Mouse (Mus musculus): ENCODE results near the gene Btrc. TPM values are rescaled to one million over a fixed set of nuclear protein-coding genes. Genes with fewer than 3 reads are reported as not detected.
"Not testable (repeated sequence)": the region's sequence is repeated elsewhere in the genome, so short reads cannot be mapped to it uniquely, and the experiment has no call there.

Gene Btrc
- polyA plus RNA-seq, 1 experiment from 2014 or later: 46.0 TPM

DNA sequence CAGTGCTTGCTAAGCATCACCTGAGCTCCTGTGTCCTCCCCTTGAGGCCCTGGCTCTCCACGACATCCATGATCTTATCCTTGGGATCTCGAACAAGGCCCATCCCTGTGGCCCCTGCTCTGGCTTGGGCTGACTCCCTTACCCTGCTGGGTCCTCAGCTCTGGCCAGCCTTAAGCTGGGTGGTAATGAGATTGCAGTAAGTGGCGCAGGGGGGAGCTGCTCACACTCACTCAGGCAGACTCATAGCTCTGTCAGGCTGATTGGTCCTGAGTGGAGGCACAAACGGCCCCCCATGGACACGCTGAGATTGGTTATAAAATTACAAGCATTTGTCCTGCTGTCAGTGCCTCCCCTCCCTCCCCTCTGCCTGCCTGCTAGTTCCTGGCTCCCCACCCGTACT, 172.4 kb downstream of the Btrc start:
- ATAC-seq (replicated peaks; ENCODE audit: insufficient number of reproducible peaks, low FRiP score, low TSS enrichment): no peak
- WGBS (ENCODE audit: insufficient replicate concordance): 29% methylated on average over 6 of the region's 6 CpGs

DNA sequence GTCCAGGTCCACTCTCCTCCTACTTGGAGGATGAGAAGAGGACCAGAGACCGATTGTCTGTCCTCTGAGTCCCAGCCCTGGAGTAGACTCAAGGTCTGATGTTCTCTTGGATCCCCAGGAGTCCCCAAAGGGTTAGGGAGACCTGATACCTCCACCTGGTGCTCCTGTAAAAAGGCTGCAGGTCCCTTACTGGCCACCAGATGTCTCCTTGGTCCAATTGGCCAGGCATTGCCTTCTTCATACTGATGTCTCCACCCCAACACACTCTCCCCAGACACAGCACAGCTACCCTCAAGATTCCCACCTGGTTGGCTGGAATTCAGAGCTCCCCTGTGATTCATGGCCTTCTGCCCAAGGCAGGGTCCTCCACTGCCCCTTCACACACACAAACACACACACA, 174.0 kb downstream of the Btrc start:
- no peak overlapping the region for H3K4me3 ChIP-seq (ENCODE audit: low read depth, low read length)
- H3K4me1 ChIP-seq (ENCODE audit: control insufficient read depth, insufficient read depth, low read length): peaks cover 5% of the 10 kb centered on the region; the same call in 1 of the 2 replicates
- no peak overlapping the region for H3K4me2 ChIP-seq
- H3K9me3 ChIP-seq (replicated peaks; ENCODE audit: control insufficient read depth, low read length): no peaks in the 10 kb centered on the region
- ATAC-seq (replicated peaks; ENCODE audit: insufficient number of reproducible peaks, low FRiP score, low TSS enrichment): no peak
- peaks cover 49% of the 10 kb centered on the region for H3K27me3 ChIP-seq (ENCODE audit: control insufficient read depth, insufficient read depth, low read length)
- 57% methylated on average over 1 of the region's 1 CpGs for WGBS (ENCODE audit: insufficient replicate concordance)
- H3K36me3 ChIP-seq (ENCODE audit: control insufficient read depth, insufficient read depth, low read length): no peaks in the 10 kb centered on the region
- H3K9ac ChIP-seq (ENCODE audit: low read depth, low read length): no peak overlapping the region
- H3K27ac ChIP-seq (ENCODE audit: low read depth, low read length): no peak overlapping the region

More for the DNA sequence above, 172.4 kb downstream of the Btrc start:
- Histone ChIP-seq H3K36me3 (ENCODE audit: control insufficient read depth, insufficient read depth, low read length) (no peaks in the 10 kb centered on the region), H3K4me2 (no peak overlapping the region), H3K4me3 (ENCODE audit: low read depth, low read length) (no peak overlapping the region), H3K9me3 (replicated peaks; ENCODE audit: control insufficient read depth, low read length) (no peaks in the 10 kb centered on the region), H3K27me3 (ENCODE audit: control insufficient read depth, insufficient read depth, low read length) (peaks cover 35% of the 10 kb centered on the region), H3K4me1 (ENCODE audit: control insufficient read depth, insufficient read depth, low read length) (peaks cover 8% of the 10 kb centered on the region), H3K27ac (ENCODE audit: low read depth, low read length) (no peak overlapping the region), H3K9ac (ENCODE audit: low read depth, low read length) (no peak overlapping the region)

DNA sequence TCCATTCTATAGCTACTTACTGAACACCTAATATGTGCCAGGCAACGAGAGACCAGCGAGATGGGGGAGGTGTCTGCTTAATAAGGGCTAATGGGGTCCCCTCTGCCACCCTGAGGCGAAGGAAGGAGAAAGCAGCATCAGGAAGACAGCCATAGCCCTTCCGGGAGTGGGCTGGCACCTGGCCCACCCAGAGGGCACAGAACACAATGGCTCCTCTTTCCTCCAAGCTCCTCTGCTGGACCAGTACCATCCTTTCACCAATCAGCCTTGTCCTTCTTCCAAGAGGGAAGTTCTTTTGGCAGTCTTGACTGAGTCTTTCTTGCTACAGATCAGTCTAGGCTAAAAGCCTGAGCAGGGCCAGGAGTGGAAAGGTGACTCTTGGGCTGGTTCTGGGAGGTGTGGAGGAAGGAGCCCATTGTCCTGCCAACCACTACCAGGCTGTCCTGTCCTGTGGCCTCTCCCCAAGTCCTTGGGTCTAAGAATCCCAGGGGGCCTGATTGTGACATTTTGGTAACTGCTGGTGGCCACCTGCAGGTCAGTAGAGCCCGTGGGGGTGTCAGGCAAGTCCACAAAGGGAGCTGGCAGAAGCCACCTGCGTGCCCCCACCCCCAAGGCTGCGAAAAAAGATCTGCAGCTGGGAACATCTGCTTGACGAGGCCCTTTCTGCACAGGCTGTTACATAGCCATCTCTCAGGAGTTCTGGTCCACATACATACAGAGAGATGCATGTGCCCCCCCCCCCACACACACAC, 177.3 kb downstream of the Btrc start:
- Histone ChIP-seq H3K4me3 (ENCODE audit: low read depth, low read length) (peak overlapping the region; percentile 44), H3K4me2 (peak overlapping the region; percentile 78), H3K9ac (ENCODE audit: low read depth, low read length) (no peak overlapping the region), H3K36me3 (ENCODE audit: control insufficient read depth, insufficient read depth, low read length) (no peaks in the 10 kb centered on the region), H3K27ac (ENCODE audit: low read depth, low read length) (no peak overlapping the region), H3K4me1 (ENCODE audit: control insufficient read depth, insufficient read depth, low read length) (peaks cover 7% of the 10 kb centered on the region), H3K27me3 (ENCODE audit: control insufficient read depth, insufficient read depth, low read length) (peaks cover 61% of the 10 kb centered on the region), H3K9me3 (replicated peaks; ENCODE audit: control insufficient read depth, low read length) (no peaks in the 10 kb centered on the region)
- no peak for ATAC-seq (replicated peaks; ENCODE audit: insufficient number of reproducible peaks, low FRiP score, low TSS enrichment)
- 30% methylated on average over 8 of the region's 8 CpGs for WGBS (ENCODE audit: insufficient replicate concordance)

DNA sequence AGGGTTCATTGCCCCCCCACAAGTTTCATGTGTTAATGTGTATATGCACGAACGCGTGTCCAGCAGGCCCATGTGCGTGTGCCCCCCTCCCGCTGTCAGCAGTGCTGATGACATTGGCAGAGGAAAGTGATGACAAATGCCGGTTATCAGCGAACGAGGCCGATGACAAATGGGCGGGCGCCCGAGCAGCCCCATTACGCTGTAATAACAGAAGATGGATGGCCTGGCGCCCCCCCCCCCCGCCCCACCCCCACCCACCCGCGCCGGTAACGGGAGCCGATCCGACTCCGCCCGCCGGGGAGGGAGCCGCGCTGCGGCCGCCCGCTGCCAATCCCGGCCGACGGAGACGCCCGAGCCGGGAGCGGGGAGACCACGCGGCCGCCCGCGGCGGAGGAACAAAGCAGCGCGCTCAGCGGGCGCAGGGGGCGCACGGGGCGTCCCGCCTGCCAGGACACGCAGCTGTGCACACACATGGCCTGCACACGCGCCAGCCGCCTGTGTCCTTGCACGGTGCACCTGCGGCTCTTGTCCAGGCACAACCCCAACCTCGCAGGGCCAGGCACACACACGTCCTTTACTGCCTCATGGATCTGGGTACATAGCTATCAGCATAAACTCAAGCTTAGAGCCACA, 178.0 kb downstream of the Btrc start:
- Histone ChIP-seq H3K27ac (ENCODE audit: low read depth, low read length) (no peak overlapping the region), H3K4me2 (peak overlapping the region; percentile 78), H3K9me3 (replicated peaks; ENCODE audit: control insufficient read depth, low read length) (no peaks in the 10 kb centered on the region), H3K4me1 (ENCODE audit: control insufficient read depth, insufficient read depth, low read length) (peaks cover 7% of the 10 kb centered on the region), H3K4me3 (ENCODE audit: low read depth, low read length) (peak overlapping the region; percentile 44), H3K27me3 (ENCODE audit: control insufficient read depth, insufficient read depth, low read length) (peaks cover 64% of the 10 kb centered on the region), H3K9ac (ENCODE audit: low read depth, low read length) (peak overlapping the region; percentile 25), H3K36me3 (ENCODE audit: control insufficient read depth, insufficient read depth, low read length) (no peaks in the 10 kb centered on the region)
- no peak for ATAC-seq (replicated peaks; ENCODE audit: insufficient number of reproducible peaks, low FRiP score, low TSS enrichment)
- under 1% methylated on average over 56 of the region's 58 CpGs for WGBS (ENCODE audit: insufficient replicate concordance)

DNA sequence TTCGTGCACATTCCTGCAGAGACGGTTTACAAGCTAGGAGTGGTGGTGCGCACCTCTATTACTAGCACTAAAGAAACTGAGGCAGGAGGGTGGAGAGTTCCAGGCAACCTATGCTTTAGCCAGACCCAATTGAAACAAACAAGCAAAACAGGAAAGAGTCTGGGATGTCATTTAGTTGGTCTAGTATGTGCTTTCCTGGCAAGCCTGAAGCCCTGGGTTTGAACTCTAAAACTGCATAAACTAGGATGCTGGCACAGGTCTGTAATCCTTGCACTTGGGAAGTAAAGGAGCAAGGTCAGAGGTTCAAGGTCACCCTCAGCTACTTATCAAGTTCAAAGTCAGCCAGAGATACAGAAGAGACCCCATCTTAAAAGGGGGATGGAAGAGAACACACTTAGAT, 178.5 kb downstream of the Btrc start:
- Histone ChIP-seq H3K9ac (ENCODE audit: low read depth, low read length) (peak overlapping the region; percentile 25), H3K36me3 (ENCODE audit: control insufficient read depth, insufficient read depth, low read length) (no peaks in the 10 kb centered on the region), H3K27ac (ENCODE audit: low read depth, low read length) (no peak overlapping the region), H3K27me3 (ENCODE audit: control insufficient read depth, insufficient read depth, low read length) (peaks cover 68% of the 10 kb centered on the region), H3K4me3 (ENCODE audit: low read depth, low read length) (peak overlapping the region; percentile 44), H3K4me1 (ENCODE audit: control insufficient read depth, insufficient read depth, low read length) (peaks cover 7% of the 10 kb centered on the region), H3K4me2 (peak overlapping the region; percentile 78), H3K9me3 (replicated peaks; ENCODE audit: control insufficient read depth, low read length) (no peaks in the 10 kb centered on the region)
- WGBS (ENCODE audit: insufficient replicate concordance): 22% methylated on average over 3 of the region's 3 CpGs
- no peak for ATAC-seq (replicated peaks; ENCODE audit: insufficient number of reproducible peaks, low FRiP score, low TSS enrichment)

DNA sequence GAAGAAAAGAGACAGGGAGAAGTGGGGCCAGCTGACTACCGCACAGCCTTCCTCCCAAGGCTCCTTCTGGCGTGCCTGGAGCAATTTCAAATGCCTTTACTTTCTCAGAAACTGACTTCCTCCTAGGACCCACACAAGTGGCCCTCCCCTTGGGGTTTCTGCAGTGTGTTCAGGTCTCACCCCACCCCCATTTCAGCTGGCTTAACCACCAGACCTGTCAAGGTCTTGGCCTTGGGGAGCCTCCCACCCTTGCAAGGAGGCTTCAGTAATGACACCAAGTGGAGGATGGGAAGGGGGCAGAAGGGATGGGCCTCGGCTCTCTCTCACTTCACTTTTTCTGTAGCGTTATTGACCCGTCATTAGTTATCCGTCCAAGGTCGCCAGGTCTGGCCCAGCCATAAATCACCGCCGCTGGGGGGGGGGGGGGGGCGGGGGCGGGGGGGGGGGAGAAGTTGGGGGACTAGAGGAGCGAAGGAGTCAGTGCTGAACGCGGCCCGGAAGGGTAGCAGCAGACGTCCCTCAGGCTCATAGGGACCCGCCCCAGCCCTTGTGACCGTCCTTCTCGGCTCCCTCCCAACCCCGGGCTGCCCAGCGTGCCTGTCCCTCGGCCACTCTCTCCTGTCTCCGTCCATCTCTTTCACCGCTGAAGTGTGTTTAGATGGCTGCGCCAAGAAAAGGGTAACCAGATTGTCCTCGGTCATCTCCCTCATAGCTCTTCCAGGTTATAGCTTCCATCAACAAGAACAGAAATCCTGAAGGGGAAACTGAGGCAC, 180.8 kb downstream of the Btrc start:
- Histone ChIP-seq H3K36me3 (ENCODE audit: control insufficient read depth, insufficient read depth, low read length) (no peaks in the 10 kb centered on the region), H3K4me1 (ENCODE audit: control insufficient read depth, insufficient read depth, low read length) (peaks cover 7% of the 10 kb centered on the region), H3K27me3 (ENCODE audit: control insufficient read depth, insufficient read depth, low read length) (peaks cover 61% of the 10 kb centered on the region), H3K4me3 (ENCODE audit: low read depth, low read length) (peak overlapping the region; percentile 34), H3K9me3 (replicated peaks; ENCODE audit: control insufficient read depth, low read length) (no peaks in the 10 kb centered on the region), H3K9ac (ENCODE audit: low read depth, low read length) (no peak overlapping the region), H3K27ac (ENCODE audit: low read depth, low read length) (no peak overlapping the region), H3K4me2 (peak overlapping the region; percentile 72)
- ATAC-seq (replicated peaks; ENCODE audit: insufficient number of reproducible peaks, low FRiP score, low TSS enrichment): no peak; the same call in 1 of the 2 replicates
- WGBS (ENCODE audit: insufficient replicate concordance): 1% methylated on average over 19 of the region's 26 CpGs

DNA sequence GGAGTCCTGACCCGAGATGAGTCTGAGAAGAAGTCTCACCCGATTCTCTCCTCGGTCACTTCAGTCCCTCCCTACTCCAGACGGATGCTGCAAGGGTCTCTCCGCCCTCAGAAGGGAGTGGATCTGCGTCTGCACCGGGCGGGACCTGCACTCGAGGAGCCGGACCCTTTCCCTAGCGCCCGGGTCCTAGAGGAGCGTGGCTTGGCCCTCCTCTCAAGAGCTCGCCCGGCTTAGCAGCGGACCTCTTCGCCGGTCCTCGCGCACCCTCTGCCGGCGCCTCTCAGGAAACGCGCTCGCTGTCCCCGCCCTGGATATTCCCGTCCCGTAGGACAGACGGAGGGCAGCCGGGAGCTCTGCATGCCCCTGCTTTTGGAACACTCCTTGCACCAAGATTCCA, 181.4 kb downstream of the Btrc start:
- peaks cover 7% of the 10 kb centered on the region for H3K4me1 ChIP-seq (ENCODE audit: control insufficient read depth, insufficient read depth, low read length)
- H3K9ac ChIP-seq (ENCODE audit: low read depth, low read length): no peak overlapping the region
- peak; percentile 53 for ATAC-seq (replicated peaks; ENCODE audit: insufficient number of reproducible peaks, low FRiP score, low TSS enrichment)
- peaks cover 58% of the 10 kb centered on the region for H3K27me3 ChIP-seq (ENCODE audit: control insufficient read depth, insufficient read depth, low read length)
- H3K27ac ChIP-seq (ENCODE audit: low read depth, low read length): no peak overlapping the region
- under 1% methylated on average over 30 of the region's 30 CpGs for WGBS (ENCODE audit: insufficient replicate concordance)
- peak overlapping the region; percentile 72 for H3K4me2 ChIP-seq
- H3K9me3 ChIP-seq (replicated peaks; ENCODE audit: control insufficient read depth, low read length): no peaks in the 10 kb centered on the region
- H3K4me3 ChIP-seq (ENCODE audit: low read depth, low read length): peak overlapping the region; percentile 34
- H3K36me3 ChIP-seq (ENCODE audit: control insufficient read depth, insufficient read depth, low read length): no peaks in the 10 kb centered on the region

DNA sequence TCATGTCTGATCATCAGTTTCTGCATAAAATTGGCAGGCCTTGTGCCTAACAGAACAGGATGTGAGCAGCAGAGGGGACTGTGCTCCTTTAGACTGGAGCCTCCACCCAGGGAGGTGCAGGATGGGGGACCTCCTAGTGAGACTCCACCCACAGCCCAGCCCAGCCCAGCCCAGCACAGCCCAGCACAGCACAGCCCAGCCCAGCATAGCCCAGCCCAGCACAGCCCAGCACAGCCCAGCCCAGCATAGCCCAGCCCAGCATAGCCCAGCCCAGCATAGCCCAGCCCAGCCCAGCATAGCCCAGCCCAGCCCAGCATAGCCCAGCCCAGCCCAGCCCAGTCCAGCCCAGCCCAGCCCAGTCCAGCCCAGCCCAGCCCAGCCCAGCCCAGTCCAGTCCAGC, 184.7 kb downstream of the Btrc start:
- not testable (repeated sequence) for H3K9ac ChIP-seq (ENCODE audit: low read depth, low read length); H3K4me3 ChIP-seq (ENCODE audit: low read depth, low read length); H3K4me1 ChIP-seq (ENCODE audit: control insufficient read depth, insufficient read depth, low read length); H3K4me2 ChIP-seq; H3K27ac ChIP-seq (ENCODE audit: low read depth, low read length); H3K9me3 ChIP-seq (replicated peaks; ENCODE audit: control insufficient read depth, low read length); H3K36me3 ChIP-seq (ENCODE audit: control insufficient read depth, insufficient read depth, low read length)
- ATAC-seq (replicated peaks; ENCODE audit: insufficient number of reproducible peaks, low FRiP score, low TSS enrichment): peak; percentile 79
- peaks cover 27% of the 10 kb centered on the region for H3K27me3 ChIP-seq (ENCODE audit: control insufficient read depth, insufficient read depth, low read length)

All from heart, embryonic 11.5 days (tissue).